Mouse (Mus musculus) liver, embryonic 13.5 days (tissue): ENCODE data around the gene Mllt1. TPM values are rescaled to one million over a fixed set of nuclear protein-coding genes. Genes with fewer than 3 reads are reported as not detected.

Experiments used
- ATAC-seq: fragments of 200-750 bp; cut with Nextera tagmentation; 2 replicates; pipeline ENCODE4 v1.8.0; 2017; ENCODE audit warnings: low read depth, mild to moderate bottlenecking, moderate number of reproducible peaks, moderate library complexity
- DNase-seq: peaks from one replicate; pipeline ENCODE4 v3.0.0; 2022
- H3K27ac ChIP-seq: fragments of 300-500 bp; sonication (generic); 2 replicates; pipeline ENCODE4 v1.5.1; 2015; ENCODE audit warnings: moderate library complexity, mild to moderate bottlenecking, inconsistent platforms
- H3K27me3 ChIP-seq: fragments of 300-500 bp; sonication (generic); 2 replicates; pipeline ENCODE4 v1.6.1; 2015; ENCODE audit warnings: mild to moderate bottlenecking, inconsistent platforms
- H3K36me3 ChIP-seq: fragments of 300-500 bp; sonication (generic); 2 replicates; pipeline ENCODE4 v1.6.1; 2015; ENCODE audit warnings: mild to moderate bottlenecking, inconsistent platforms
- H3K4me1 ChIP-seq: fragments of 300-500 bp; sonication (generic); replicated peaks from 2 replicates; pipeline ENCODE4 v1.6.1; 2015; ENCODE audit warnings: inconsistent platforms
- H3K4me2 ChIP-seq: fragments of 300-500 bp; sonication (generic); 2 replicates; pipeline ENCODE4 v1.6.1; 2015; ENCODE audit warnings: inconsistent platforms, mild to moderate bottlenecking, moderate library complexity
- H3K4me3 ChIP-seq: fragments of 300-500 bp; sonication (generic); replicated peaks from 2 replicates; pipeline ENCODE4 v1.5.1; 2015; ENCODE audit warnings: mild to moderate bottlenecking, inconsistent platforms
- H3K9ac ChIP-seq: fragments of 300-500 bp; sonication (generic); 2 replicates; pipeline ENCODE4 v1.6.1; 2015; ENCODE audit warnings: mild to moderate bottlenecking, inconsistent platforms
- H3K9me3 ChIP-seq: fragments of 300-500 bp; sonication (generic); replicated peaks from 2 replicates; pipeline ENCODE4 v1.6.1; 2016; ENCODE audit warnings: inconsistent platforms
- WGBS: fragments of 180-500 bp; shearing (Covaris S2); methylation state at CpG from one replicate; pipeline ENCODE4 v1.1.7; 2015; ENCODE audit not compliant: insufficient replicate concordance; 5-methylcytosine and 5-hydroxymethylcytosine counted together
- polyA plus RNA-seq: library from polyadenylated mRNA; unstranded; fragments of >200 nt; fragmentation: Nextera tagmentation; extraction: Ambion mirVana; gene quantifications from 2 replicates; pipeline ENCODE4 v1.2.1, GENCODE M21; 2015

Gene Mllt1
- polyA plus RNA-seq, result 11.0 and 12.1 TPM in 2 replicates

GRCm38 (mm10) chr17:56935363-56936131 is at the start of gene Mllt1:
TSS of gene Mllt1 (minus strand) at chr17:56935415.
- peak within 1 kb of the TSS; percentile 85 for H3K4me3 ChIP-seq
- 3% methylated on average over 73 of the region's 76 CpGs for WGBS
- peak; percentile 97 for DNase-seq
- peaks cover 42% of the 10 kb centered on the region for H3K4me1 ChIP-seq
- peak; percentile 97 for ATAC-seq
- H3K4me2 ChIP-seq, result peak within 1 kb of the TSS; percentile 99
- peak within 1 kb of the TSS; percentile 91 for H3K9ac ChIP-seq
- no peaks in the 10 kb centered on the region for H3K9me3 ChIP-seq
- H3K27me3 ChIP-seq, result peaks cover 14% of the 10 kb centered on the region; the same call in 1 of the 2 replicates
- no peaks in the 10 kb centered on the region for H3K36me3 ChIP-seq
- peak within 1 kb of the TSS; percentile 74 for H3K27ac ChIP-seq

GRCm38 (mm10) chr17:56984886-56985285 is 49.7 kb upstream of the Mllt1 start:
- H3K4me1 ChIP-seq, result no peaks in the 10 kb centered on the region
- ATAC-seq (no peak), DNase-seq (no peak)
- no peaks in the 10 kb centered on the region for H3K27me3 ChIP-seq
- H3K4me3 ChIP-seq, result no peak overlapping the region
- H3K4me2 ChIP-seq, result no peak overlapping the region
- WGBS, result 63% methylated on average over 9 of the region's 9 CpGs
- H3K9ac ChIP-seq, result no peak overlapping the region
- no peaks in the 10 kb centered on the region for H3K36me3 ChIP-seq
- no peaks in the 10 kb centered on the region for H3K9me3 ChIP-seq
- no peak overlapping the region for H3K27ac ChIP-seq

GRCm38 (mm10) chr17:56982013-56982412 is 46.8 kb upstream of the Mllt1 start, which contains the start of gene Acer1:
TSS of gene Acer1 (minus strand) at chr17:56982126.
- no peak for ATAC-seq
- Histone ChIP-seq H3K9ac (no peak within 1 kb of the TSS), H3K27me3 (no peaks in the 10 kb centered on the region), H3K9me3 (no peaks in the 10 kb centered on the region), H3K36me3 (no peaks in the 10 kb centered on the region), H3K4me1 (peaks cover 3% of the 10 kb centered on the region; the same call in 1 of the 2 replicates), H3K27ac (no peak within 1 kb of the TSS), H3K4me2 (no peak within 1 kb of the TSS), H3K4me3 (no peak within 1 kb of the TSS)
- 76% methylated on average over 5 of the region's 5 CpGs for WGBS
- DNase-seq, result no peak

GRCm38 (mm10) chr17:56981049-56981448 is 45.8 kb upstream of the Mllt1 start:
- H3K27me3 ChIP-seq, result no peaks in the 10 kb centered on the region
- DNase-seq (no peak), ATAC-seq (no peak)
- no peak overlapping the region for H3K27ac ChIP-seq
- no peak overlapping the region for H3K9ac ChIP-seq
- no peak overlapping the region for H3K4me3 ChIP-seq
- H3K9me3 ChIP-seq, result no peaks in the 10 kb centered on the region
- 52% methylated on average over 7 of the region's 7 CpGs for WGBS
- H3K4me1 ChIP-seq, result peaks cover 7% of the 10 kb centered on the region
- no peak overlapping the region for H3K4me2 ChIP-seq
- H3K36me3 ChIP-seq, result no peaks in the 10 kb centered on the region

GRCm38 (mm10) chr17:56979524-56979923 is 44.3 kb upstream of the Mllt1 start:
- WGBS, result 24% methylated on average over 7 of the region's 8 CpGs
- Histone ChIP-seq H3K36me3 (no peaks in the 10 kb centered on the region), H3K4me3 (no peak overlapping the region), H3K9me3 (no peaks in the 10 kb centered on the region), H3K4me2 (no peak overlapping the region), H3K27ac (no peak overlapping the region), H3K4me1 (peaks cover 8% of the 10 kb centered on the region), H3K27me3 (no peaks in the 10 kb centered on the region), H3K9ac (no peak overlapping the region)
- DNase-seq (no peak), ATAC-seq (no peak)

GRCm38 (mm10) chr17:56976531-56977390 is 41.5 kb upstream of the Mllt1 start:
- 56% methylated on average over 8 of the region's 8 CpGs for WGBS

GRCm38 (mm10) chr17:56975391-56975790 is 40.2 kb upstream of the Mllt1 start:
- DNase-seq (no peak), ATAC-seq (no peak)
- no peaks in the 10 kb centered on the region for H3K36me3 ChIP-seq
- H3K4me1 ChIP-seq, result peaks cover 11% of the 10 kb centered on the region
- no peak overlapping the region for H3K9ac ChIP-seq
- no peak overlapping the region for H3K27ac ChIP-seq
- WGBS, result 57% methylated on average over 3 of the region's 3 CpGs
- H3K9me3 ChIP-seq, result no peaks in the 10 kb centered on the region
- no peak overlapping the region for H3K4me2 ChIP-seq
- peaks cover 12% of the 10 kb centered on the region; the same call in 1 of the 2 replicates for H3K27me3 ChIP-seq
- no peak overlapping the region for H3K4me3 ChIP-seq

More at GRCm38 (mm10) chr17:56976531-56977390, 41.5 kb upstream of the Mllt1 start:
- Histone ChIP-seq H3K4me1 (peaks cover 11% of the 10 kb centered on the region), H3K27ac (no peak overlapping the region), H3K9ac (no peak overlapping the region), H3K4me2 (no peak overlapping the region), H3K36me3 (no peaks in the 10 kb centered on the region), H3K9me3 (no peaks in the 10 kb centered on the region), H3K27me3 (0 out of 2 replicates have a peak, but pooled peaks cover 1% of the 10 kb centered on the region), H3K4me3 (no peak overlapping the region)
- ATAC-seq (no peak), DNase-seq (no peak)

GRCm38 (mm10) chr17:56974708-56975240 is 39.6 kb upstream of the Mllt1 start:
- H3K27me3 ChIP-seq, result peaks cover 18% of the 10 kb centered on the region
- no peak overlapping the region for H3K27ac ChIP-seq
- no peak overlapping the region for H3K4me3 ChIP-seq
- no peak for DNase-seq
- peaks cover 11% of the 10 kb centered on the region for H3K4me1 ChIP-seq
- no peak overlapping the region for H3K4me2 ChIP-seq
- no peak for ATAC-seq
- H3K9me3 ChIP-seq, result no peaks in the 10 kb centered on the region
- 62% methylated on average over 5 of the region's 5 CpGs for WGBS
- no peaks in the 10 kb centered on the region for H3K36me3 ChIP-seq
- H3K9ac ChIP-seq, result no peak overlapping the region

GRCm38 (mm10) chr17:56973956-56974707 is 38.9 kb upstream of the Mllt1 start:
- Histone ChIP-seq H3K27ac (no peak overlapping the region), H3K4me3 (no peak overlapping the region), H3K27me3 (peaks cover 24% of the 10 kb centered on the region), H3K4me1 (peaks cover 8% of the 10 kb centered on the region), H3K36me3 (no peaks in the 10 kb centered on the region), H3K9me3 (no peaks in the 10 kb centered on the region), H3K4me2 (no peak overlapping the region), H3K9ac (no peak overlapping the region)
- no peak for DNase-seq
- 54% methylated on average over 14 of the region's 14 CpGs for WGBS
- no peak for ATAC-seq

- peaks cover 5% of the 10 kb centered on the region for H3K4me1 ChIP-seq
- 47% methylated on average over 5 of the region's 5 CpGs for WGBS
- ATAC-seq, result no peak
Measured at GRCm38 (mm10) chr17:56970081-56970480, 34.9 kb upstream of the Mllt1 start.

More at GRCm38 (mm10) chr17:56970081-56970480, 34.9 kb upstream of the Mllt1 start:
- Histone ChIP-seq H3K27me3 (peaks cover 29% of the 10 kb centered on the region), H3K9me3 (no peaks in the 10 kb centered on the region), H3K36me3 (no peaks in the 10 kb centered on the region), H3K9ac (no peak overlapping the region), H3K4me3 (no peak overlapping the region), H3K4me2 (no peak overlapping the region), H3K27ac (no peak overlapping the region)
- DNase-seq, result no peak
